Mouse (Mus musculus) MEL (cell line): ENCODE measurements around the gene B430305J03Rik. TPM values are rescaled to one million over a fixed set of nuclear protein-coding genes. Genes with fewer than 3 reads are reported as not detected.

Experiments used
- DNase-seq: peaks from one replicate; pipeline ENCODE4 v3.0.0; 2011; ENCODE audit warnings: low read depth, low spot score
- H3K27ac ChIP-seq: 2 replicates; pipeline ENCODE4 v1.5.1; 2012; ENCODE audit warnings: low read depth, mild to moderate bottlenecking, control low read depth, low read length, moderate library complexity; ENCODE audit not compliant: control insufficient read depth
- H3K27me3 ChIP-seq, 2 experiments: fragments of 150-350 bp in 1 of 2; sonication (generic) in 1 of 2; 2 replicates each; pipeline ENCODE4 v1.6.1; 2012; ENCODE audit warnings: low read length in 2 of 2, mild to moderate bottlenecking in 2 of 2, improper control_type of control experiment in 1 of 2, moderate library complexity in 1 of 2; ENCODE audit not compliant: insufficient read depth in 2 of 2, control insufficient read depth in 1 of 2
- H3K36me3 ChIP-seq, 2 experiments: 2 replicates each; pipeline ENCODE4 v1.6.1; 2012 to 2014; ENCODE audit warnings: low read length in 2 of 2, improper control_type of control experiment in 1 of 2, inconsistent platforms in 1 of 2, mild to moderate bottlenecking in 1 of 2; ENCODE audit not compliant: insufficient read depth in 2 of 2, control insufficient read depth in 1 of 2
- H3K4me1 ChIP-seq, 2 experiments: fragments of 150-350 bp in 1 of 2; sonication (generic) in 1 of 2; 2 replicates each; pipeline ENCODE4 v1.6.1; 2012; ENCODE audit warnings: low read length in 2 of 2, improper control_type of control experiment in 1 of 2, mild to moderate bottlenecking in 1 of 2; ENCODE audit not compliant: insufficient read depth in 2 of 2, control insufficient read depth in 1 of 2
- H3K4me3 ChIP-seq, 2 experiments: fragments of 150-350 bp in 1 of 2; sonication (generic) in 1 of 2; 2 replicates each; pipeline ENCODE4 v1.5.1; 2012; ENCODE audit warnings: low read depth in 2 of 2, low read length in 2 of 2, mild to moderate bottlenecking in 2 of 2, moderate library complexity in 2 of 2, control low read depth in 1 of 2, improper control_type of control experiment in 1 of 2; ENCODE audit not compliant: control insufficient read depth in 1 of 2, insufficient read depth in 1 of 2
- H3K79me2 ChIP-seq: 2 replicates; pipeline ENCODE4 v1.6.1; 2012; ENCODE audit warnings: mild to moderate bottlenecking, low read length, moderate library complexity; ENCODE audit not compliant: control insufficient read depth, poor library complexity, insufficient read depth
- H3K9ac ChIP-seq: 2 replicates; pipeline ENCODE4 v1.6.1; 2012; ENCODE audit warnings: low read depth, mild to moderate bottlenecking, control low read depth, low read length, moderate library complexity; ENCODE audit not compliant: control insufficient read depth, poor library complexity, severe bottlenecking
- H3K9me3 ChIP-seq: fragments of 150-350 bp; sonication (generic); replicated peaks from 2 replicates; pipeline ENCODE4 v1.6.1; 2012; ENCODE audit warnings: mild to moderate bottlenecking, low read length, improper control_type of control experiment, moderate library complexity; ENCODE audit not compliant: insufficient read depth
- BHLHE40 ChIP-seq: IDR thresholded peaks from 2 replicates; pipeline ENCODE4 v1.6.1; 2012; ENCODE audit warnings: low read depth, mild to moderate bottlenecking, inconsistent platforms, low read length, improper control_type of control experiment, borderline replicate concordance
- CHD2 ChIP-seq: IDR thresholded peaks from 2 replicates; pipeline ENCODE4 v1.6.1; 2011; ENCODE audit warnings: low read length, improper control_type of control experiment
- CTCF ChIP-seq, 3 experiments: IDR thresholded peaks in 2 of 3; conservative IDR thresholded peaks in 1 of 3; 2 replicates each; pipeline ENCODE4 v1.5.1; 2011 to 2012; ENCODE audit warnings: low read length in 3 of 3, low read depth in 2 of 3, mild to moderate bottlenecking in 2 of 3, improper control_type of control experiment in 1 of 3, inconsistent platforms in 1 of 3, mixed read lengths in 1 of 3, moderate library complexity in 1 of 3; ENCODE audit not compliant: control insufficient read depth in 1 of 3, insufficient read depth in 1 of 3, poor library complexity in 1 of 3, severe bottlenecking in 1 of 3
- E2F4 ChIP-seq: IDR thresholded peaks from 2 replicates; pipeline ENCODE4 v1.6.1; 2011; ENCODE audit warnings: low read depth, low read length, improper control_type of control experiment, borderline replicate concordance
- ELF1 ChIP-seq: IDR thresholded peaks from 2 replicates; pipeline ENCODE4 v1.6.1; 2014; ENCODE audit warnings: low read depth, mild to moderate bottlenecking, inconsistent platforms, low read length, improper control_type of control experiment, moderate library complexity
- GATA1 ChIP-seq: IDR thresholded peaks from 2 replicates; pipeline ENCODE4 v1.6.1; 2011; ENCODE audit warnings: low read depth, low read length, improper control_type of control experiment
- MAX ChIP-seq: IDR thresholded peaks from 2 replicates; pipeline ENCODE4 v1.6.1; 2011; ENCODE audit warnings: low read length, improper control_type of control experiment
- MEF2A ChIP-seq: IDR thresholded peaks from 2 replicates; pipeline ENCODE4 v1.6.1; 2014; ENCODE audit warnings: low read depth, mild to moderate bottlenecking, inconsistent platforms, low read length, improper control_type of control experiment; ENCODE audit not compliant: poor library complexity, insufficient replicate concordance, severe bottlenecking; ENCODE audit errors: extremely low read depth
- MYB ChIP-seq: IDR thresholded peaks from 2 replicates; pipeline ENCODE4 v1.6.1; 2011; ENCODE audit warnings: mild to moderate bottlenecking, low read depth, low read length, improper control_type of control experiment
- MYC ChIP-seq: IDR thresholded peaks from 2 replicates; pipeline ENCODE4 v1.6.1; 2011; ENCODE audit warnings: low read depth, mild to moderate bottlenecking, low read length, improper control_type of control experiment, moderate library complexity
- NELFE ChIP-seq: IDR thresholded peaks from 2 replicates; pipeline ENCODE4 v1.6.1; 2011; ENCODE audit warnings: low read depth, low read length, improper control_type of control experiment
- POLR2AphosphoS5 ChIP-seq: IDR thresholded peaks from 2 replicates; pipeline ENCODE4 v1.6.1; 2012; ENCODE audit warnings: low read depth, borderline replicate concordance, mild to moderate bottlenecking, inconsistent platforms, low read length, moderate library complexity, mixed read lengths
- RCOR1 ChIP-seq: IDR thresholded peaks from 2 replicates; pipeline ENCODE4 v1.6.1; 2012; ENCODE audit warnings: low read depth, mild to moderate bottlenecking, inconsistent platforms, low read length, improper control_type of control experiment
- TAL1 ChIP-seq: IDR thresholded peaks from 2 replicates; pipeline ENCODE4 v1.6.1; 2012; ENCODE audit warnings: mild to moderate bottlenecking, inconsistent platforms, low read length, moderate library complexity, mixed read lengths
- TBP ChIP-seq: IDR thresholded peaks from 2 replicates; pipeline ENCODE4 v1.8.0; 2011; ENCODE audit warnings: low read depth, low read length, improper control_type of control experiment
- UBTF ChIP-seq: IDR thresholded peaks from 2 replicates; pipeline ENCODE4 v1.6.1; 2012; ENCODE audit warnings: low read depth, mild to moderate bottlenecking, inconsistent platforms, low read length, improper control_type of control experiment, moderate library complexity, borderline replicate concordance; ENCODE audit not compliant: insufficient read depth
- USF1 ChIP-seq: IDR thresholded peaks from 2 replicates; pipeline ENCODE4 v1.6.1; 2014; ENCODE audit warnings: low read depth, mild to moderate bottlenecking, inconsistent platforms, low read length, improper control_type of control experiment, moderate library complexity
- USF2 ChIP-seq, 2 experiments: IDR thresholded peaks; 2 replicates each; pipeline ENCODE4 v1.6.1; 2011 to 2012; ENCODE audit warnings: improper control_type of control experiment in 2 of 2, low read length in 2 of 2, borderline replicate concordance in 1 of 2, inconsistent platforms in 1 of 2, low read depth in 1 of 2, mild to moderate bottlenecking in 1 of 2; ENCODE audit not compliant: insufficient read depth in 1 of 2
- ZNF384 ChIP-seq: IDR thresholded peaks from 2 replicates; pipeline ENCODE4 v1.6.1; 2012; ENCODE audit warnings: low read depth, mild to moderate bottlenecking, inconsistent platforms, low read length, improper control_type of control experiment
- polyA plus RNA-seq, 2 experiments: library from polyadenylated mRNA; stranded (reverse) in 1 of 2; unstranded in 1 of 2; fragments of >175 nt in 1 of 2; fragments of >200 nt in 1 of 2; gene quantifications; 2 replicates each; pipeline versions ENCODE4 v1.2.1 to v1.2.4; 2012; ENCODE audit warnings: low replicate concordance in 2 of 2, low read depth in 1 of 2; ENCODE audit not compliant: insufficient read length in 2 of 2, insufficient read depth in 1 of 2, missing spikeins in 1 of 2
- total RNA-seq: library from RNA; depleted of rRNA; stranded (reverse); fragments of 300-350 nt; gene quantifications from 2 replicates; pipeline ENCODE4 v1.2.3, GENCODE M21; 2012

B430305J03Rik gene
- total and polyA plus RNA-seq, 3 experiments = 1.2 to 4.2 TPM; not detected in 1

GRCm38 (mm10) chr3:61344031-61344430 is 21.7 kb downstream of the B430305J03Rik start:
- Histone ChIP-seq H3K9me3 (no peaks in the 10 kb centered on the region), H3K9ac (no peak overlapping the region), H3K36me3 (no peaks in the 10 kb centered on the region), H3K79me2 (no peaks in the 10 kb centered on the region), H3K27ac (no peak overlapping the region), H3K4me1 (no peaks in the 10 kb centered on the region), H3K4me3 (no peak overlapping the region), H3K27me3 (no peaks in the 10 kb centered on the region; a peak in 1 of 4 replicates)
- no peak for DNase-seq
- TF ChIP-seq USF2 (IDR thresholded peaks at IDR 0.05; ENCODE audit: borderline replicate concordance in 1 of 2, insufficient read depth in 1 of 2, low read depth in 1 of 2, low read length in 2 of 2) (no peak), BHLHE40 (no peak), CTCF (IDR thresholded peaks at IDR 0.05 in 2 of 3, conservative IDR thresholded peaks at IDR 0.05 in 1 of 3; ENCODE audit: control insufficient read depth in 1 of 3, insufficient read depth in 1 of 3, low read depth in 2 of 3, low read length in 3 of 3, poor library complexity in 1 of 3, severe bottlenecking in 1 of 3) (no peak), MEF2A (no peak), UBTF (no peak), MYC (no peak), NELFE (no peak), TAL1 (no peak)

GRCm38 (mm10) chr3:61340321-61340720 is 25.4 kb downstream of the B430305J03Rik start:
- no peak for DNase-seq
- no peaks in the 10 kb centered on the region for H3K4me1 ChIP-seq

GRCm38 (mm10) chr3:61337230-61337629 is 28.5 kb downstream of the B430305J03Rik start:
- no peak overlapping the region for H3K27ac ChIP-seq
- no peak overlapping the region for H3K4me3 ChIP-seq
- H3K9ac ChIP-seq = no peak overlapping the region
- TF ChIP-seq USF1 (no peak), MYB (no peak), RCOR1 (no peak), CHD2 (no peak), ELF1 (no peak), TBP (no peak), MYC (no peak), GATA1 (no peak), MEF2A (no peak), MAX (no peak), POLR2AphosphoS5 (no peak)
- no peak for DNase-seq
- no peaks in the 10 kb centered on the region for H3K36me3 ChIP-seq
- no peaks in the 10 kb centered on the region for H3K9me3 ChIP-seq
- no peaks in the 10 kb centered on the region for H3K4me1 ChIP-seq
- H3K27me3 ChIP-seq = 0 out of 4 replicates have a peak, but pooled peaks cover 0 to 1% of the 10 kb centered on the region in 2 experiments
- no peaks in the 10 kb centered on the region for H3K79me2 ChIP-seq

More at GRCm38 (mm10) chr3:61340321-61340720, 25.4 kb downstream of the B430305J03Rik start:
- Histone ChIP-seq H3K36me3 (no peaks in the 10 kb centered on the region), H3K4me3 (no peak overlapping the region)
- TF ChIP-seq CTCF (IDR thresholded peaks at IDR 0.05 in 2 of 3, conservative IDR thresholded peaks at IDR 0.05 in 1 of 3; ENCODE audit: control insufficient read depth in 1 of 3, insufficient read depth in 1 of 3, low read depth in 2 of 3, low read length in 3 of 3, poor library complexity in 1 of 3, severe bottlenecking in 1 of 3) (no peak), NELFE (no peak), ZNF384 (no peak), E2F4 (no peak)
- TF ChIP-seq, all 39 proteins: peak for 0
- Histone ChIP-seq H3K9me3 (no peaks in the 10 kb centered on the region), H3K27me3 (peaks cover 0 to 1% of the 10 kb centered on the region in 2 experiments; a peak in 1 of 4 replicates), H3K27ac (no peak overlapping the region), H3K9ac (no peak overlapping the region), H3K79me2 (no peaks in the 10 kb centered on the region)
